Mouse (Mus musculus) left cerebral cortex, adult 18-20 months (tissue): ENCODE data around the gene Gpr161. TPM values are rescaled to one million over a fixed set of nuclear protein-coding genes. Genes with fewer than 3 reads are reported as not detected.
"Not testable (repeated sequence)": the region's sequence is repeated elsewhere in the genome, so short reads cannot be mapped to it uniquely, and the experiment has no call there.

Experiments used
- DNase-seq, 2 experiments: peaks; one replicate each; pipeline ENCODE4 v3.0.0; 2021 to 2022; ENCODE audit warnings: low spot score in 2 of 2, mixed read lengths in 1 of 2
- total RNA-seq, 2 experiments: library from RNA; stranded (reverse); gene quantifications; 2 replicates each; pipeline ENCODE4 v1.2.3; 2021

The Gpr161 gene
- total RNA-seq, 2 experiments from 2014 or later: 6.9 to 9.8 TPM

DNA sequence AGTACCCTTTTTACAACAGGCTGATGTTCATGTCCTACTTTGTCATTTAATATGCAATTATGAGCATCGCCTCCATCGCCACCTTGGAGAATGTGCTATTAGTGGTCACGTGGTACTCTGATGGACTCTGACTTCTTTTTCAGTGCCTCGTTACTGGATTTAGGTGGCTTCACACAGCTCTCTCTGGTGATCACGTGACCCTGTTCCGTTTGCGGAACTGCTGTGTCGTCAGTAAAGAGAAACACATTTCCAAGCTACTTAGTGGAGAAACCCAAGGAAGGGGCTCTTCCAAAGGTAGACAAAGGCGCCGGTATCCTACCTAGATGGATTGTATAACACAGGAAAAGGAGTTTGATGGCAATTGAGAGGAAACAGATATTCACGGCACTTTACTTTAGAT lies 12.6 kb downstream of the Gpr161 start:
- DNase-seq: no peak

DNA sequence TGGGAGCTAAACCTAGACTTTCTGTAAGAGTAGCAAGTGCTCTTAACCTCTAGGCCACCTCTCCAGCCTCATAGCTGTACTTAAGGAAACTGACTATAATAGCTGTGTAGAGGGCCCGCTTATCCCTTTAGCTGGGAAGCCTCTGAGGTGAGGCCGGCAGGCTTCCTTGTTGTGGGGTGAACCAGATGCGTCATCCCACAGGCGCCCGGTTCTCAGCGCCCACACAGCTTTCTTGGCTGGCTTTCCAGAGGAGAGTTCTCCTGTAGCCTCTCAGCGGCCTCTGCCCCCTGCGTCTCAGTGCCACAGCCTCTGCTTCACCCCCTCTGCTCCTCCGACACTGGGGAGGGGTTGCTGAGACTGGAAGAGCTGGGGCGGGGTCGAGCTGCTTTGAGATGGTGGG lies 20.8 kb downstream of the Gpr161 start:
- no peak for DNase-seq

DNA sequence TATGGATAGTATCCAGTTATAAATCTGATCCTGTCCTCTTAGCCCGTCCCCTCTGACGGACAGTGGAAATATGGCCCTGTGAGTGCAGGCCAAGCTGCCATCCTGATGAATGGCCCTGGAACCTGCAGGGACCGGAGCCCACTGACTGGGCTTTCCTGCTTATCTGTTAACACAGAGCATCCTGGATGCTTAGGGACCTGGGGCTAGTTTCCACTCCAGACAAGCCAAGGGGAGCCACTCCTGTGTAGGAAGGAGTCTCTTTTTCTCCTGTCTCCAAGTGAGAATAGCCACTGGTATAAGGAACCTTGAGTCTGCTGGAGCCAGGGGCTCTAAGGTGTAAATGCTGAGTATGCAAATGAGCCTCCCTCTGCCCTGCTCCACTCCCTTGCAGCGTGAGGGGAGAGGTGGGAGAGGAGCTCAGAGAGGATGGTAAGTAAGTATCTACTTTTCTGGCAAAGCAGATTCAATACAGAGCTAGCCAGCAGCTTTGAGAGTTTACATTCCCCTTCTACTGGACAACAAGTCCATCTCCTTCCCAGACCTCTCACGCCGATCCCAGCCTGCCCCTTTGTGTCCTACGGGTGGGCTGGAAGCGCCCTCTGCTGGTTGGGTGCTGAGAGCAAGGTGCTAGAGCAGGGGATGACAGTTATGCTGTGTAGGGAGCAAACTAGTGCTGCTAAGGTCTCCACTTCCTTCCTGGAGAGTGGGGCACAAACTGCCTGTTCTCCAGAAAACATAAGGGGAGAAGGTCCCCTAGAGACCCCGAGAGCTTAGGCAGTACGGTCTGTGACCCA lies 24.7 kb downstream of the Gpr161 start:
- DNase-seq: peak; percentile 79 to 87

DNA sequence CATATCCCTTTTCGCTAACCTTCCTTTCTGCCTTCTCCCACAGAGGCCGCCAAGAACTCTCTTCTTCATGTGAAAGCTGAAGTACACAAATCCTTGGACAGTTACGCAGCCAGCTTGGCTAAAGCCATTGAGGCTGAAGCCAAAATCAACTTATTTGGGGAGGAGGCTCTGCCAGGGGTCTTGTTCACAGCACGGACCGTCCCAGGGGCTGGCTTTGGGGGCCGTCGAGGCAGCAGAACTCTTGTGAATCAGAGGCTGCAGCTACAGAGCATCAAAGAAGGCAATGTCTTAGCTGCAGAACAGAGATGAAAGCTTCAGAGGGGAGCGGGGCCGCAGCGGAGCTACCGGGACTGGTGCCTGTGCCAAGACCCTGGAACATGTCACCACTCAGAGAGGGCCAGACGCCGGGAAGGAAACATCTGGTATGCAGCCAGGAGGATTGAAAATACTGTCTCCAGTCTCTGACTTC lies 25.8 kb downstream of the Gpr161 start:
- no peak for DNase-seq

DNA sequence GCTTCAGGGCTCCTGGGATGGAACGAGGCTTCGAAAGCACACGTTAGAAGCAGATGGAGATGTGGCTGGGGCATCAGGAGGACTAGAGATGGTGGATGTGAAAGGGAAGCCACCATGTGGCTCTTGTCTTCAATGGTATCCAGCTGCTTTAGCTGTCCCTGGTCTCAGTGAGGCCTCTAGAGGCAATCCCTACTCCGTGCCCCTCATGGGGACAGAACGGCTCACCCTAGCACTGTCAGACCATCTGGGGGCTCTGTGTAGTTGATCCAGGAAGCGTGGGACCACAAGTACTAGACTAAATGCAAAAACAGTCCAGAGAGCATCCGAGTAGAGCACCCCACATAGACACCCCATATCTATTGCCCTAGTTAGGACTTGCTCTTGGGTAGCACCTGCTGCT lies 26.3 kb downstream of the Gpr161 start:
- no peak for DNase-seq

DNA sequence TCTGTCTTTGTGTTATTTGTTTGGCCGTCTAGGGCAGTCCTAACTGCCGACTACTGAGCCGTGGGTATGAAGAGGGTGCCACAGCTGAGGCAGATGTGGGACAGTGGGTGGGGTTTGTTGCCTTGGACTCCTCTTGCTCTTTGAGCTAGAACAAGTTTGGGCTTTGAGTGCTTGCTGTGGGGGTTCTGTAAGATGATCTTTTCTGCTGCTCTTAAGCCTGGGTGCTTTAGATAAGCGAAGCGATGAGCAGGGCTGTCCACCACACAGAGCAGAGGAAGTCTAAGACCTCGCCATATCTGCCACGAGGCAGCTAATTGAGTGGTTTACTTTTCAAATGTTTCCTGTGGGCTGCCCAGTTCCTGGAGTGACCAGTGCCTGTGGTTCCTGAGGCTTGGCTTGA lies 27.3 kb downstream of the Gpr161 start:
- DNase-seq: no peak

DNA sequence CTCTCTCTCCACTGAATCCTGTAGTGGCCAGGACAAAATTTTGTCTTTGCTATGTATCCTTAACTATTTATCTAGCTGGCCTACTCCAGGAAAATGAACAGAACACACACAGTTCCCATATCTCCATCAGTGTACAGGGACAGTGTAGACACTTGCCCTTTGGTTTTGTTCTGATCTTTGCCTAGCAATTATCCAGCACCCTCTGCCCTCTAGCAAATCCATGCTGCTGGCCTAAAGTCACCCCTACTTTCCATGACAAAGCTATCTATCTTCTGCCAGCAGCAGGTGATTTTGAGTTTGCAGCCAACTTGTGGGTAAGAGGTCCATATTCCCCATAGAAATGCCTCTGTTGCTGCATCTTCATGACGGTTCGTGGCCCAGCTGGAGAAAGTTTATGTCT lies 31.8 kb downstream of the Gpr161 start:
- DNase-seq: no peak

DNA sequence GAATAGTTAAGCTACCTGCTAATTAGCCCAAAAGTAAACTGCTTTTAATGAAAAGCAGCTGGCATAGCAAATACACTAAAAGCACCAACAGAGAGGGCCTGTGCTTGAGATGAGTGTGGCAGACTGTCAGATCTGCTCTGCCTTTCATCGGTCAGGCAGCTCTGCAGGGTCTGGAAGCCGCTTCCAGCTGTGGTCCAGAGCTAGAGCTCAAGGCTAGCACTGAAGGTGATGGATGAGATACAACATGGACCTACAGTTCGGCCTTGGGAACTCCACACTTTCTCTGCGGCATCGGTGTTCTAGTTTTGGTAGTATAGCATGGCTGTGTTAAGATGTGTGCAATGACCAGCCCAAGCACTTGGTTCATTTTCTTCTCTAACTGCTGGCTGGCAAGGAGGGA lies 32.2 kb downstream of the Gpr161 start:
- DNase-seq: no peak

DNA sequence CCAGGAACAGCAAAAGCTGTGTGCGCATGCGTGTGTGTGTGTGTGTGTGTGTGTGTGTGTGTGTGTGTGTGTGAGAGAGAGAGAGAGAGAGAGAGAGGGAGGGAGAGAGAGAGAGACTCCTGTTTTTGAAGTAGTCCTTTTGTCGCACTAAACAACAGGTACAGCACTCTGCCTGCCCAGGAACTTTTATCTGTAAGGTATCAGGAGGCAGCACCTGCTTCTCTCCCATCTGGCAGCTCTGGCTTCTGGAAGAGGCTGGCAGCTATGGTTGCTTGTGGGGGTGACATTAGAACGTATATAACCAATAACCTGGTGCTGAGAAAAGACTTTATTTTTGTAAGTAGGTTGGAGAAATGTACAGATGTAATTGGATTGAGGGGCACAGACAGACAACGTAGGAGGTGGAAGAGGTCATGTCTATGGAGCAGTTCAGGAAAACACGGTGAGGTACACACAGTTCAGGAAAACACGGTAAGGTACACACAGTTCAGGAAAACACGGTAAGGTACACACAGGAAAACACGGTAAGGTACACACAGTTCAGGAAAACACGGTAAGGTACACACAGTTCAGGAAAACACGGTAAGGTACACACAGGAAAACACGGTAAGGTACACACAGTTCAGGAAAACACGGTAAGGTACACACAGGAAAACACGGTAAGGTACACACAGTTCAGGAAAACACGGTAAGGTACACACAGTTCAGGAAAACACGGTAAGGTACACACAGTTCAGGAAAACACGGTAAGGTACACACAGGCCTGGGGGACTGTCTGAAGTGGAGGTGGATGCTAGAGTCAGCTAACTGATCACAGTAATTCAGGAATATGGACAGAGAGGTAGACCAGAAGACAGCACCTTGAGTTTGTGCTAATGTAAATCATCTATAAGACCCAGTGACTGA lies 33.0 kb downstream of the Gpr161 start:
- not testable (repeated sequence) for DNase-seq

DNA sequence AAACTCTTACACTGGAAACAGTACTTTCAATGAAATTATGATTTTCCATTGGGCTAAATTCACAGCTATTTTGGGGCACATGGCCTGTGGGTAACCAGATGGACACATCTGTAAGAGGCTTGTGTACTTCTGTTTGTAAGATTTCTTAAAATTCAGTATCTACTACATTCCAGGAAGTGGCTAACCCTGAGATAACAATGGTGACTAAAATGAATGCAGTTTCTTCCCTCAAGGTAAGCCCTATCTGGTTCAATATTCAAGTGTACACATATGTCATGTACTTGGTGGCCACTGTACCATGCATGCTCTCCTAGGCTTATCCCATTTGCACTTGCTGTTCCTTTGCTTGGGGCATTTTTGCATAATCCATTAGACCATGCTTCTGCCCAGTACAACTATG lies 35.3 kb downstream of the Gpr161 start:
- DNase-seq: no peak

DNA sequence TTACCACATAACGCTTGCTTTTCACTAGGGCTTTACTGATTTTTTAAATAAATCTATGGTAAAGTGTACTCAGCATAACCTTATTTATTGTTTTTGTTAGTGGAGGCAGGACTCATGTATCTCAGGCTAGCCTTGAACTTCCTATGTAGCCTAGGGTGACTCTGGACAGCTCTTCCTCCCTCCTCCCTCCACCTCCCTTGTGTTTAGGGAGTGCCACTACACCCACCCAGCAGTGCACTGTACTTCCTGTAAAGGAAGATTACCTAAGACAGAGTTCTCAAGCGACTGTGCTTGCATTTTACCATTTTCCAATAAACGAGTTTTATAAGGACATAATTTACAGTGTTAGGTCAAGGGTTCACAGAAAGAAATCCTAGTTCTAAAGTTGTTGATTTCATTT lies 37.2 kb downstream of the Gpr161 start:
- DNase-seq: no peak

DNA sequence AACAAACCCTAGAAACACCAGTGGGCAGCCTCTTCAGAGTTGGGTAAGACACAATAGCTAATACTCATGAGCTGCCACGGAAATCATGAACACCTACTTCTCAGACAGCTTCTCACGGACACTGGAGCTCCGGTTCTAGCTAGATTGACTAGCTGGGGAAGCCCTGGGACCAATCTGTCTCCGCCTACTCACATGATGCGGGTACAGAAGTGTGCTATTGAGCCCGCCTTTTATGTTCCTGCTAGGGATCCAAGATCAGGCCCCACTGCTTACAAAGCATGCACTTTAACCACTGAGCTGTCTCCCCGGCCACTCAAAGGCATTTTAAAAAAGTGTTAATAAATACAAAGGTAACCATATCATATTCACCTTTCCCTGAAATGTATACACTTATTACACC lies 46.5 kb downstream of the Gpr161 start:
- DNase-seq: no peak

DNA sequence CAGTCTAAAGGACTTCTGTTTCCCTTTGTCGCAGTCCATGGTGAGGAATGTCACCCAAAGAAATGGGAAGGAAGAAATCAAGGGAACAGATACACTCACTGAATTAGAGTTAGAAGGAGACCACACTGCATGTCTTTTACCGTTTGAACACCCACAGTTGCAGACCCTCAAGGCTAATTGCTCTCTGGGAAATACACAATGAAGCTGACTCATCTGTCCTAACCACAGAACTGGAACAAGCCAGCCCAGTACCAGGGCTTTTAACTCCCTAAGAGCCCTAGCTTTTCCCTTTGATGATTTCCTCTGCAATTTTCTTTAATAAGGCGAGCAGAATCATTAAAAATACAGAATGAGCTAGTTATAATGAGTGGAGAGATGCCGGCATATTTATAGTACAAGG lies 48.9 kb downstream of the Gpr161 start:
- DNase-seq: no peak

DNA sequence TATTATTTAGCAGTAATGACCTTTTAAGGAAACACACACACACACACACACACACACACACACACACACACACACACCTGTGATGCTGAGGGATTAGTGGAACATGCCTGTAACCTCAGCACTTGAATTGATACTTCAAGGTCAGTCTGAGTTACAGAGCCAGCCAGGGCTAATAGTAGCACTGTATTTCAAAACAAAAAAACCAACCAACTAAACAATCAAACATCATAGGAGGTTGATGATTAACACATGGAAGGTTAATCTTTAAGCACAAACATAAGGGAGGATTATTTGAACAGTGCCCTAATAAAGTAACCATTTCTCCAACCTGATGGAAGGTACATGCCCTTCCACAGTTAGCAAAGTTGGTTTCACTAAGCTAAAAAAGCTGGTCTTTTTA lies 53.0 kb downstream of the Gpr161 start:
- DNase-seq: no peak

DNA sequence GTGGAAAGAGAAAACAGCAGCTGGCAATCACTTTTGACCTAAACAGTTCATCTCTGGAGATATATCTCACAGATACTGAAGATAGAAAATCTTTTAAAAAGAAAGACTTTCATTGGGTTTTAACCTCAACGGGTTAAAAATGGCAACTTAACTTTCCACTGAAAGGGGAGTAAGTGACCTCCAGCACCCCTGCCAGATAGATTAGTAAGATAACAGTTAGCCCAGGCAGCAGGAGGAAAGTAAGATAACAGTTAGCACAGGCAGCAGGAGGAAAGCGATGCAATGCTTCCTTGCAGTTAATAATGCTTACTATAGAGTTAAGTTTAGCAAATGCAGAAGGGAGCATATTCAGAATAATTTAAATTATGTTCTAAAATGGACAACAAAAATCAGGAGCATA lies 60.8 kb downstream of the Gpr161 start:
- DNase-seq: no peak

DNA sequence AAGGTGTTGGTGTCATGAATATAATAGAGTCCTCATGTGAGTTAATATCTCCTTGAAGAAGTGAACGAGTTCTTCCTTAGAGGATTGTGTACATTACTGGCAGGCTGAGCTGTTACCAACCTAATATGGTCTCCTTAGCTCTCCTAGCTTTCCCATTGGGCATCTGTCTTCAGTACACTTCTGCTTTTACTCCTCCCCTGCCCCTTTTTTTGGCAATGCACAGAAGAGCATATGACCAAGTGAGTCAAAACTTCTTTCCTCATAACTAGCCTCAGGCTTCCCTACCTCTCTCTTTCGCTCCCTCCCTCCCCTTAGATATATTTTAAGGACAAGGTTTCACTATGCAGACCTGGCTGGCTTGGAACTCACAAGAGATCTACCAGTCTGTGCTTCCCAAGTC lies 67.7 kb downstream of the Gpr161 start:
- DNase-seq: no peak

DNA sequence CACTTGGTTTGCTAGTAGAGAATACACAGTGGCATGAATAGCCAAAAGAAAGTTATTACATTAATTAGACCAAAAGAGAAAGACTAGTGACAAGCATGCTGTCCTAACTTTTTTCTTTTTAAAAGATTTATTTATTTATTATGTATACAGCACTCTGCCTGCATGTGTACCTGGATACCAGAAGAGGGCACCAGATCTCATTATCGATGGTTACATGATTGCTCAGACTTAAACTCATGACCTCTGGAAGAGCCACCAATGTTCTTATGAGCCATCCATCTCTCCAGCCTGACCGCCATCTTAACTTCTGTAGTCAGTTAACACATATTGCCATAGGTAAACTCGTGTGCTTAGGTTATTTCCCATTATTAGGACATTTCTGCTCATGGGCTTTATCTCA lies 69.5 kb downstream of the Gpr161 start:
- no peak for DNase-seq

DNA sequence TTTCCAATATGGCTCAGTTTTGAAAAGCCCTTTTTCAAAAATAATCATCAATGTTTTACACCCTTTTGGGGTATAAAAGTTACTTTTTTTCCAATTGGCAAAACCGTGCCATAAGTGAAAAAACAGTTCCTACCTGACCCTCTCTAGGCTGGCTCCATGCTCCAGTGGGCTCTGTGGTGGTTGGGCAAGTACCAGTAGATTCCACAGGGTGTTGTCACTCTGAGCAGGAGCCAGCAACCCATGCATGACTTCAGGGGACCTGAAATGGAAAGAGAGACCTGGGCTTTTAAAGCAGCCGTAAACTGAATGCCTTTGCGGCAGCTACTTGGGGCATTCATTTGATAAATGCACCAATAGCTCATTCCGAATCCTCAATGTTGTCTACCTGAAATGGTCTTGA lies 75.4 kb downstream of the Gpr161 start:
- no peak for DNase-seq

DNA sequence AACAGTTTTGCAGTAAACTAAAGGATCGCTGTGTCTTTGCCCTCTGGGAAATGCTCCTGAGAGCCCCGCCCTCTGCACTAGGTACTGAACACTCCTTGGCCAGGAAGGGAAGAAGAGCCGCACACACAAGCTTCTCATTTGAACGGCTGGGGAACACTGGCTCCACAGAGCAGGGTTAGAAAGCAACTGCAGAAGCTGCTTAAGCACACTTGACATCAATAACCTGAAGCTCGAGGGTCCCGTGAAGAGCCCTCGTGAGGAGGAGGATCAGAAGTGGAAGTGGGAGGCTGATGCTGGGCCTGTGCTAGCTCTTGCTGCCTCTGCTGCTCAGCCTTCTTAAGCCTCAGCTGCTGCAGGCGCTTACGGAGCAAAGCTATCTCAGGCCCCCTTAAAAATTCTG lies 78.2 kb downstream of the Gpr161 start:
- DNase-seq: no peak
